Mouse (Mus musculus): ENCODE measurements around the gene Daam1. TPM values are rescaled to one million over a fixed set of nuclear protein-coding genes. Genes with fewer than 3 reads are reported as not detected.

The Daam1 gene
- polyA plus RNA-seq, 1 experiment from 2014 or later, result 17.6 TPM

DNA sequence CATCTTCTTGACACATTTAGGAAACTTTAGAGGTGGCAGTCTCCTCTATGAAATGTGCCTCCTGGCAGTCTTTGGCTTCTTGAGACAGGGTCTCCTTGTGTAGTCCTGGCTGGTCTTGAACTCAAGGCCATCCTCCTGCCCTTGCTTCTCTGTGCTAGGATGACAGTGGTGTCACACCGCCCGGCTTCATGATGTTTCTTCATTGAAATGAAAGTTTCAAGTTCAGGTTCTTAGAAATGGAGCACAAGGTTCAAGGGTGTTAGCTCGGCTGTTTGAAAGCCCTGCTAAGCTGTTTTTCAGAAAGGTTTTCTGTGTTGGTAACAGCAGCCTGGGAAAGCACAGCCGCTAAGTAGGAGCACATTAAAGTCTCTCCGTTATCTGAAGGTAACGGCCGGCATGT is 18.2 kb downstream of the Daam1 start:
- ATAC-seq, result no peak
- H3K4me3 ChIP-seq, result no peak overlapping the region
- H3K36me3 ChIP-seq (ENCODE audit: poor library complexity, severe bottlenecking), result no peaks in the 10 kb centered on the region
- WGBS, result 95% methylated on average over 7 of the region's 7 CpGs
- H3K27me3 ChIP-seq, result no peaks in the 10 kb centered on the region
- H3K27ac ChIP-seq, result no peak overlapping the region
- no peak overlapping the region for H3K4me2 ChIP-seq
- no peaks in the 10 kb centered on the region for H3K9me3 ChIP-seq (replicated peaks)
- H3K9ac ChIP-seq, result no peak overlapping the region
- peaks cover 11% of the 10 kb centered on the region; the same call in 1 of the 2 replicates for H3K4me1 ChIP-seq

DNA sequence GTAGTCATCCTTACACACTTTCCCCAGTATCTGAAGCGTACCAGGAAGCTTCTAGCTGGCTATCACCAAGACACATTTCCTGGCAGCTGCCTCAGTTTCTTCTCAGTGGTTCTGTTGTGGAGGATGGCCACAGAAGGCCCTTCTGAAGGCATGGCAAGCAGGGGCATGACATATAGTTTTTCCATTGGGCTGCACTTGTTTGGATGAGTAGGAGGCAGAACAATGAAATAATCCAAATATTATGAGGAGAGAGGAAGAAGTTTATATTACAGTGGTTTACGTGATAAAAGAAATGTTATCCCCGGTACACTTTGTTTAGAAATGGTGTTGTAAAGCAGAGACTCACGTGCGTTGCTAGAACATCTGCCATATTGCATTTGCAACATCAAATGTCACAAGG is 19.3 kb downstream of the Daam1 start:
- Histone ChIP-seq H3K27me3 (no peaks in the 10 kb centered on the region), H3K9me3 (replicated peaks) (no peaks in the 10 kb centered on the region), H3K4me2 (no peak overlapping the region), H3K4me1 (peaks cover 13% of the 10 kb centered on the region), H3K4me3 (no peak overlapping the region), H3K9ac (no peak overlapping the region), H3K27ac (no peak overlapping the region), H3K36me3 (ENCODE audit: poor library complexity, severe bottlenecking) (no peaks in the 10 kb centered on the region)
- WGBS, result 92% methylated on average over 5 of the region's 5 CpGs
- no peak for ATAC-seq

DNA sequence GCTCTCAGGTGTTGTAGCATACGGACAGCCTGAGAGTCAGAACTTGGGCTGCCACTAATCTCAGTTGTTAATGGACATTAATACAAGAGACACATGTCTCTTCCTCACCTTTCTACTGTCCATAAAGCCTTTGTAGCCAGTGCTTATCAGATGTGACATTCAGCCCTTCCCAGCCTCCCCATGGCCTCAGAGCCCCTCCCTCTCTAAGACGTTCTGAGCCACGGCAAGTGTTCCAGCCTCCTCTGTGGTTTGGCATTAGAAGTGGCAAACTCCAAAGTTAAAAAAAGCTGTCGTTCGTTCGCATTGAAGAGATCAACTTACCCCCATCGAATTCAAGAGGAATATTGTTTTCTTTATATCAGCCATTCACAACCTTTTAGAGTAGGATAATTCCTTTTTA is 21.8 kb downstream of the Daam1 start:
- ATAC-seq, result no peak

DNA sequence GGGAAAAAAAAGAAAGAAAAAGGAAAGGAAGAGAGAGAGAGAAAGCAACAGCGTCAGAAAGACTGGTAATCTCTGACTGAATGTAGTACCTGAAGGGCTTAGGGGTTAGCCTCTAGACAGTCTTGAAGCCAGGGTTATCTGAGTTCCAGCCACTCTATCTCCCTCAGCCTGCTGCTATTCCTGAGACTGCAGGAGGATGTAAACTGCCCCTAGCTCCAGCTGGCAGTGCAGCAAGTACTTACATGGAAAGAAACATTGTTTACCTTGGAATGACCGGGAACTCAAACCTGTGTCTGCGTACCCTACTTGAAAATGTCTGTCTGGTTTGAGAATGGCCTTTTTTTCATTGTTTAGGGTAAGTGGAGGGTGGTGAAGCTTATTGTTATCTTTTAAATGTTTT is 22.8 kb downstream of the Daam1 start:
- Histone ChIP-seq H3K27me3 (no peaks in the 10 kb centered on the region), H3K36me3 (ENCODE audit: poor library complexity, severe bottlenecking) (no peaks in the 10 kb centered on the region), H3K4me3 (no peak overlapping the region), H3K4me1 (peaks cover 39% of the 10 kb centered on the region), H3K27ac (no peak overlapping the region), H3K9ac (no peak overlapping the region), H3K4me2 (no peak overlapping the region), H3K9me3 (replicated peaks) (no peaks in the 10 kb centered on the region)
- WGBS, result 89% methylated on average over 3 of the region's 3 CpGs
- no peak for ATAC-seq

More for the DNA sequence above, 21.8 kb downstream of the Daam1 start:
- Histone ChIP-seq H3K27ac (no peak overlapping the region), H3K4me3 (no peak overlapping the region), H3K4me2 (no peak overlapping the region), H3K4me1 (peaks cover 30% of the 10 kb centered on the region), H3K36me3 (ENCODE audit: poor library complexity, severe bottlenecking) (no peaks in the 10 kb centered on the region), H3K9me3 (replicated peaks) (no peaks in the 10 kb centered on the region), H3K9ac (no peak overlapping the region), H3K27me3 (no peaks in the 10 kb centered on the region)
- 65% methylated on average over 7 of the region's 7 CpGs for WGBS

DNA sequence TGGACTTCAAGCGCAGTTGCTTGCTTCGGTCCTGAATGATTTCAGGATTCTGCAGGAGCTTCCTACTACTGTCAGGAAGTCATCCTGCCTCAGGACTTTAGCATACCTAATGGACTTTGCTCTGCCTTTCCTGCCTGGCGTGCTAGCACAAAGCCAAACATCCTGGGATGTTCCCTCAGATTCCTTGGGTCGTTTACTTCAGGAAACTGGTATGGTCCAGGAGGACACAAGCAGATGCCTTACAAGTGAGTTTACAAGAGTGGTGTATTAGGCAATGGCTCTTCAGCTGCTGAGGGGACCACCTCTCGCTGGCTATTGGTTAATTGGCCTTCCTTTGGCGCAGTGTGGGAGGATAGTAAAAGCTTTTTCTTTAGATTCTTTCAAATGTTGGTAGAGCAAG is 23.3 kb downstream of the Daam1 start:
- Histone ChIP-seq H3K4me1 (peaks cover 44% of the 10 kb centered on the region), H3K36me3 (ENCODE audit: poor library complexity, severe bottlenecking) (no peaks in the 10 kb centered on the region), H3K27ac (no peak overlapping the region), H3K4me2 (no peak overlapping the region), H3K27me3 (no peaks in the 10 kb centered on the region), H3K9ac (no peak overlapping the region), H3K9me3 (replicated peaks) (no peaks in the 10 kb centered on the region), H3K4me3 (no peak overlapping the region)
- WGBS, result 79% methylated on average over 6 of the region's 6 CpGs
- ATAC-seq, result no peak

DNA sequence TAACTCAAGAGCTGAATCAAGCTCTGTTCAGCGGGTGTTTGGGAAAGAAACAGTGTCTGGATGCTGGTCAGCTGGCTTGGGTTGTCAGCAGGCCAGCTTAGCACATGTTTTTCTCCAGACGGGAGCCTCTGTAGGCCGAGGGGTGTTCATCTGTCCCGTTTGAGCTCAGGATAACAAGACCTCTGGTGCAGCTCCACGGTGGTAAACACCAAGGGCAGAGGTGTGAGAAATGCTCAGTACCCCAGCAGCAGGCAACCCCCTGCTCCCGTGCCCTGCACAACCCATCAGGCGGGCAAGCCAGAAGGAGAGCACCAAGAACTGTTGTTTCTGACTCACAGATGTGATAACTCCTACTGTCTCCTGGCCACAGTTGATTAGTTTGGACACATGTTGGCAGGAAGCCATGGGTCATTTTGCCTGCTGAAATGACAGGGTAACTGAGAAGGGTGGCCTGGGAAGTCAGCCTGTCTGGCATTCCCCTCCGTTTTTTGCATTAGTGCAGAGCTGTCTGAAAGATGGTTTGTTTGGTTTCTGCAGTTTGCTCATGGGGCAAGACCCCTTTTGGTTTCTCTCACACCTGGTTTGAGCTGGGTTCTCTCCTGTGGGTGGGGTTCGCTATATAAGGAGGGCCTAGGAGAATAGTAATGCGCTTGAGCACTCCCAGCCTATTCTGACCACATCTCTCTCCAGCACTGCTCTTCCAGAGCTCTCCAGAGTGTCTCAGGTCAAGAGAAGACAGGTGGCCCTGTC is 25.0 kb downstream of the Daam1 start:
- ATAC-seq, result peak; percentile 58

DNA sequence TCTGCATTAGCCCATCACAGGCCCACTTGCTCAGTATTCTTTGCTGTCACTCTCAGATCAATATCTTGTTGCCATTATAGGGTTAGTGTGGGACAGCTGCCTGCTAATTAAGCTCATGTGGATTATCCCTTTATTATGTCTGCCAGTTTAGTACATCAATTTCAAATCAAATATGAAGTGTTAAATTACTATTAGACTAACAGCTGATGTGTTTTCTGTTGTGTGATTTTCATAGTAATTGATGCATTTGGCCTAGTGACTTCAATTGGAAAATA is 25.5 kb downstream of the Daam1 start:
- H3K4me1 ChIP-seq, result peaks cover 51% of the 10 kb centered on the region
- H3K9me3 ChIP-seq (replicated peaks), result no peaks in the 10 kb centered on the region
- H3K36me3 ChIP-seq (ENCODE audit: poor library complexity, severe bottlenecking), result no peaks in the 10 kb centered on the region
- no peak for ATAC-seq
- no peak overlapping the region for H3K4me2 ChIP-seq
- no peak overlapping the region for H3K9ac ChIP-seq
- no peaks in the 10 kb centered on the region for H3K27me3 ChIP-seq
- peak overlapping the region; percentile 63 for H3K27ac ChIP-seq
- H3K4me3 ChIP-seq, result no peak overlapping the region

More for the DNA sequence above, 25.0 kb downstream of the Daam1 start:
- H3K27me3 ChIP-seq, result no peaks in the 10 kb centered on the region
- no peaks in the 10 kb centered on the region for H3K9me3 ChIP-seq (replicated peaks)
- 65% methylated on average over 10 of the region's 10 CpGs for WGBS
- peak overlapping the region; percentile 63 for H3K27ac ChIP-seq
- no peak overlapping the region for H3K4me2 ChIP-seq
- H3K9ac ChIP-seq, result 0 out of 2 replicates have a peak overlapping the region, but pooled peaks have one; percentile 9
- H3K4me1 ChIP-seq, result peaks cover 51% of the 10 kb centered on the region
- no peak overlapping the region for H3K4me3 ChIP-seq
- H3K36me3 ChIP-seq (ENCODE audit: poor library complexity, severe bottlenecking), result no peaks in the 10 kb centered on the region

DNA sequence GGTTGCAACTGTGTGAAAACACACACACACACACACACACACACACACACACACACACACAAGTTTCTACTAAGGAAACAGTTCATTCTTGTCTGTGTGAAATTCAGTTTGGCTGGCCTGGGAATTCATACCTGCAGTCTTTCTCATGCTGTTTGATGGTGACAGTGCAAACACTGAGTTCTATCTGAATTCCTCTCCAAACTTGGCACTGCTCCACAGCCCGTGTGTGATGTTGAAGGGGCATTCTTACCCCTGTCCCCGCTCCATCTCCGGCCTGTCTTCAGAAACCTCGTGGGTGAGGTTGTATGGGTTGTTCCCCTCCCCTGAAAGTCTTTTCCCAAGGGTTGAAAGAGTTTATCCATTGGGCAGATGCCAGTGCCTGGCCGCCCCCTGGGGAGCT is 28.2 kb downstream of the Daam1 start:
- no peaks in the 10 kb centered on the region for H3K9me3 ChIP-seq (replicated peaks)
- no peak overlapping the region for H3K4me2 ChIP-seq
- no peak overlapping the region for H3K27ac ChIP-seq
- H3K4me3 ChIP-seq, result no peak overlapping the region
- no peak for ATAC-seq
- 62% methylated on average over 5 of the region's 5 CpGs for WGBS
- H3K27me3 ChIP-seq, result no peaks in the 10 kb centered on the region
- H3K4me1 ChIP-seq, result peaks cover 50% of the 10 kb centered on the region
- H3K9ac ChIP-seq, result no peak overlapping the region
- no peaks in the 10 kb centered on the region for H3K36me3 ChIP-seq (ENCODE audit: poor library complexity, severe bottlenecking)

DNA sequence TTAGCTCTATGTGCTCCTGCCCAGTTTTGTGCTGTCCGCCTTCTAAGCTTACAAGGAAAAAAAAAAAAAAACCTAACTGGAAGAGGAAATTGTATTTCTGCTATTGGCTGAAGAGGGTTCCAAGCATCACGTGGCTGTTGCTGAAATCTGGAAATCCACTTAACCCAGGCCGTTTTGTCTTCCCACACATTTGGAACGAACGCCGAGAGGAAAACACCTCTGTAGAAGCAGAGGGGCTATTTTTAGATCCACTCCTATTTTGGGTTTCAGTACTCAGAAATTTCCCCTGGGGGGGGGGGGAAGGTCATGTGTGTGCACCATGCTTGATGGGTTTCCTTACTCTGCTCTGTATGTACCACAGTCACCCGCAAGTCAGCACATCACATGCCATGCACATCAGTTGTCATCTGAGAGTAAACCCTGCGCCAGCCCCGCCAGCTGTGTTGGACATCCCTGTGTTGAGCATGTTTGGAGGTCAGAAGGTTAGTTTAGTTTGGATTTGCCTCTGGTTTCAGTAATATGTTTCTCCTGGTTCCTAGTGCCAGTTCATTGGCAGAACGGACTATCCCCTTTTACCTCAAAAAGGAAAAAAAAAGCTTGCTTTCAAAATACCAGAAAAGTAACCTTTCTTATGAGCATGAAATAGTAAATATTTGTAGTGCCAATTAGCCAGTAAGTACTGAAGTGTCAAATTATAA is 33.1 kb downstream of the Daam1 start:
- ATAC-seq, result no peak
- Histone ChIP-seq H3K9me3 (replicated peaks) (no peaks in the 10 kb centered on the region), H3K27me3 (no peaks in the 10 kb centered on the region), H3K9ac (no peak overlapping the region), H3K4me1 (peaks cover 22% of the 10 kb centered on the region), H3K36me3 (ENCODE audit: poor library complexity, severe bottlenecking) (no peaks in the 10 kb centered on the region), H3K4me3 (no peak overlapping the region), H3K27ac (no peak overlapping the region), H3K4me2 (no peak overlapping the region)
- 72% methylated on average over 10 of the region's 10 CpGs for WGBS

DNA sequence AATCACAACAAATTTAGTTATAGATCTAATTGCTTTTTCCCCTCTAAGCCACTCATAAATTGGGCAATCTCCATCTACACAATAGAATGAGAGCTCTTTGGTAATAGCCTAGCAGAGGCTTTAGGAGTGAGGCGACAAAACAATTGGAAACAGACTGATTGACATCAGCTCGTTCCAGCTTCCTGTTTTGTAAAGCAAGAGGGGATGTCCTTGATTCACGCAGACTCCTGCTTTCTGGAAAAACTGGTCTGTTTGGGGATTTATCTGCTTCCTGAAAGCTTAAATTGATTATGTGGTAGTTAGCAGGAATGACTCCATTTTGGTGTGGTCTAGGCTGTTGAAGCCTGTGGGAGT is 33.6 kb downstream of the Daam1 start:
- no peak for ATAC-seq

DNA sequence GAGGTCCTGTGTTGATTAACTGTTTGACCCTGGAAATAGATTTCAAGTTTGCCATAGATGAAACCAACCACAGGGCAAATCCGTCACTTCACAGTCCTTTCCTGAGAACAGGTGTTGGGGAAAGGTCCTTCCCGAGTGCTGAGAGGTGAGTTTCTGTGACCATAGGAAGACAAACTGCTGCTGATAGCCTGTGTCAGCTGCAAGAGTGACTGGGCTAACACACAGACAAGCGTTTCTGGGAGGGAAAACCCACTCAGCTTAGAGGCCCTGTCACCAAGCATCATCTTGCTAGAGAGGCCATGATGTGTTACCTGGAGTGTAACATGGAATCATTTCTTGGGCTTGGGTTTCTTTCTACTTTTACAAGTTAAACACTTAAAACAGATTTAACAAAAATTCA is 35.1 kb downstream of the Daam1 start:
- Histone ChIP-seq H3K36me3 (ENCODE audit: poor library complexity, severe bottlenecking) (no peaks in the 10 kb centered on the region), H3K27ac (no peak overlapping the region), H3K9ac (no peak overlapping the region), H3K9me3 (replicated peaks) (no peaks in the 10 kb centered on the region), H3K4me2 (no peak overlapping the region), H3K27me3 (no peaks in the 10 kb centered on the region), H3K4me1 (peaks cover 14% of the 10 kb centered on the region), H3K4me3 (no peak overlapping the region)
- 86% methylated on average over 3 of the region's 3 CpGs for WGBS
- ATAC-seq, result no peak

More for the DNA sequence above, 33.6 kb downstream of the Daam1 start:
- H3K9me3 ChIP-seq (replicated peaks), result no peaks in the 10 kb centered on the region
- no peak overlapping the region for H3K4me2 ChIP-seq
- H3K27me3 ChIP-seq, result no peaks in the 10 kb centered on the region
- WGBS, result 10% methylated on average over 3 of the region's 3 CpGs
- H3K27ac ChIP-seq, result no peak overlapping the region
- H3K9ac ChIP-seq, result no peak overlapping the region
- peaks cover 17% of the 10 kb centered on the region for H3K4me1 ChIP-seq
- H3K36me3 ChIP-seq (ENCODE audit: poor library complexity, severe bottlenecking), result no peaks in the 10 kb centered on the region
- no peak overlapping the region for H3K4me3 ChIP-seq

DNA sequence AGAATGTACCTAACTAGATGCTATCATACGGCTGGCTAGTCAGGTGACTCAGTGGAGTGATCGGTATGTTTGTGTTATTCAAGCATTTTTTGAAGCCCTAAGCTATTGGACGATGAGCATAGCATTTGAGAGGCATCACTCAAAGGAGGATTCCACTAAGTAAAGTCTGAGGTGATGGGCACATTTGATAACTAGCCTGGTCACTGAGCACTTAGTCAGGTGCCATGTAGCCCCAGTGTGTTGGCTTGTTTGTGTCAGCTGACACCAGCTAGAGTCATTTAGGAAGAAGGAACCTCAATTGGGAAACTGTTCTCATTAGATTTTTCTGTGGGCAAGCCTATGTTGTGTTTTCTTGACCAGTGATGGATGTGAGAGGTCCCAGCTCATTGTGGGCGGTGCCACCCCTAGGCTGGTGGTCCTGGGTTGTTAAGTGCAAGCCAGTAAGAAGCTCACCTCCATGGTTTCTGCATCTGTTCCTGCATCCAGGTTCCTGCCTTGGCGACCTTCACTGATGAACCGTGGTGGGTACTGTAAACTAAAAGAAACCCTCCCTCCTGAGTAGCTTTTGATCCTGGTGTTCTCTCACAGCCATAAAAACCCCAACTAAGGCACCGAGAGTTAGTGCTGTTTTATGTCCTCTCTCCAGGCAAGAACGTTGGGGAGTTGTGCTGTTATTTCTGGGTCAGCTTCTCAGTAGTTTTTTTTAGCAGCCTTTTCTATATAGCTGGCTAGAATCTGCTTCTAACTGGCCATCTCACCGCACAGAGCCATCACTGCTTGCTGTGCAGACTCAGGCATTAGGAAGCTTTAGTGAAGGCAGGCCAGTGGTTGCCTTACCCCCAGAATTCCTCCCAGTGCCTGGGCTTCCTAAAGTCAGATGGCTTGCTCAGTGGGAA is 36.7 kb downstream of the Daam1 start:
- H3K9me3 ChIP-seq (replicated peaks), result no peaks in the 10 kb centered on the region
- WGBS, result 90% methylated on average over 9 of the region's 9 CpGs
- H3K27me3 ChIP-seq, result no peaks in the 10 kb centered on the region
- no peaks in the 10 kb centered on the region for H3K36me3 ChIP-seq (ENCODE audit: poor library complexity, severe bottlenecking)
- no peak overlapping the region for H3K9ac ChIP-seq
- H3K27ac ChIP-seq, result no peak overlapping the region
- H3K4me2 ChIP-seq, result no peak overlapping the region
- H3K4me3 ChIP-seq, result no peak overlapping the region
- peaks cover 14% of the 10 kb centered on the region for H3K4me1 ChIP-seq
- no peak for ATAC-seq
